Mouse (Mus musculus): ENCODE results near the gene Ccdc170. TPM values are rescaled to one million over a fixed set of nuclear protein-coding genes. Genes with fewer than 3 reads are reported as not detected.

Ccdc170 gene
- total RNA-seq, 2 experiments from 2014 or later: 0.34 to 0.39 TPM

GRCm38 (mm10) chr10:4520394-4521102, 38.2 kb downstream of the Ccdc170 start:
- DNase-seq (ENCODE audit: low spot score in 2 of 2): no peak

- DNase-seq (ENCODE audit: low spot score in 2 of 2): no peak
Measured at GRCm38 (mm10) chr10:4522116-4522515, 39.8 kb downstream of the Ccdc170 start.

GRCm38 (mm10) chr10:4523078-4523477, 40.8 kb downstream of the Ccdc170 start:
- no peak for DNase-seq (ENCODE audit: low spot score in 2 of 2)

- DNase-seq (ENCODE audit: low spot score in 2 of 2): no peak
Measured at GRCm38 (mm10) chr10:4528043-4528442, 45.7 kb downstream of the Ccdc170 start.

GRCm38 (mm10) chr10:4530638-4531235, 48.4 kb downstream of the Ccdc170 start:
- DNase-seq (ENCODE audit: low spot score in 2 of 2): no peak

- DNase-seq (ENCODE audit: low spot score in 2 of 2): no peak
Measured at GRCm38 (mm10) chr10:4531933-4532332, 49.6 kb downstream of the Ccdc170 start.

- DNase-seq (ENCODE audit: low spot score in 2 of 2): no peak
Measured at GRCm38 (mm10) chr10:4532731-4533130, 50.4 kb downstream of the Ccdc170 start.

GRCm38 (mm10) chr10:4533873-4534272, 51.6 kb downstream of the Ccdc170 start:
- peak in 1 of 2 experiments; percentile 12 for DNase-seq (ENCODE audit: low spot score in 2 of 2)

GRCm38 (mm10) chr10:4545550-4545949, 63.2 kb downstream of the Ccdc170 start:
- no peak for DNase-seq (ENCODE audit: low spot score in 2 of 2)

GRCm38 (mm10) chr10:4553442-4554119, 71.3 kb downstream of the Ccdc170 start:
- peak; percentile 16 to 32 for DNase-seq (ENCODE audit: low spot score in 2 of 2)

GRCm38 (mm10) chr10:4556842-4557377, 74.6 kb downstream of the Ccdc170 start:
- DNase-seq (ENCODE audit: low spot score in 2 of 2): no peak

- DNase-seq (ENCODE audit: low spot score in 2 of 2): no peak
Measured at GRCm38 (mm10) chr10:4559132-4559531, 76.8 kb downstream of the Ccdc170 start.

GRCm38 (mm10) chr10:4565148-4565547, 82.8 kb downstream of the Ccdc170 start:
- no peak for DNase-seq (ENCODE audit: low spot score in 2 of 2)

GRCm38 (mm10) chr10:4570778-4571177, 88.5 kb downstream of the Ccdc170 start:
- no peak for DNase-seq (ENCODE audit: low spot score in 2 of 2)

GRCm38 (mm10) chr10:4571304-4571703, 89.0 kb downstream of the Ccdc170 start:
- no peak for DNase-seq (ENCODE audit: low spot score in 2 of 2)

- no peak for DNase-seq (ENCODE audit: low spot score in 2 of 2)
Measured at GRCm38 (mm10) chr10:4581905-4582304, 99.6 kb downstream of the Ccdc170 start.

GRCm38 (mm10) chr10:4586691-4587090, 104.4 kb downstream of the Ccdc170 start:
- no peak for DNase-seq (ENCODE audit: low spot score in 2 of 2)

GRCm38 (mm10) chr10:4589576-4589975, 107.3 kb downstream of the Ccdc170 start:
- no peak for DNase-seq (ENCODE audit: low spot score in 2 of 2)

- DNase-seq (ENCODE audit: low spot score in 2 of 2): no peak
Measured at GRCm38 (mm10) chr10:4590956-4591355, 108.7 kb downstream of the Ccdc170 start.

GRCm38 (mm10) chr10:4593828-4594227, 111.5 kb downstream of the Ccdc170 start:
- DNase-seq (ENCODE audit: low spot score in 2 of 2): no peak

GRCm38 (mm10) chr10:4597211-4597610, 114.9 kb downstream of the Ccdc170 start:
- no peak for DNase-seq (ENCODE audit: low spot score in 2 of 2)

GRCm38 (mm10) chr10:4598244-4598842, 116.0 kb downstream of the Ccdc170 start:
- DNase-seq (ENCODE audit: low spot score in 2 of 2): peak; percentile 47 to 67
